Mouse (Mus musculus): ENCODE measurements around the gene Gar1. TPM values are rescaled to one million over a fixed set of nuclear protein-coding genes. Genes with fewer than 3 reads are reported as not detected.

Gene Gar1
- polyA plus RNA-seq, 1 experiment from 2014 or later, result 82.9 TPM

- H3K9ac ChIP-seq, result no peak overlapping the region
- WGBS, result 72% methylated on average over 2 of the region's 2 CpGs
- H3K4me2 ChIP-seq, result no peak overlapping the region
- no peaks in the 10 kb centered on the region for H3K27me3 ChIP-seq
- H3K9me3 ChIP-seq, result no peaks in the 10 kb centered on the region
- no peaks in the 10 kb centered on the region for H3K4me1 ChIP-seq
- ATAC-seq (ENCODE audit: borderline replicate concordance, extremely low read depth, low FRiP score, low TSS enrichment), result no peak
- H3K36me3 ChIP-seq, result no peaks in the 10 kb centered on the region
- no peak overlapping the region for H3K4me3 ChIP-seq
- no peak overlapping the region for H3K27ac ChIP-seq
Observed at GRCm38 (mm10) chr3:129799011-129799410, 32.2 kb downstream of the Gar1 start.

GRCm38 (mm10) chr3:129798551-129798950 lies 32.6 kb downstream of the Gar1 start:
- Histone ChIP-seq H3K4me3 (no peak overlapping the region), H3K27me3 (no peaks in the 10 kb centered on the region), H3K4me2 (no peak overlapping the region), H3K9me3 (no peaks in the 10 kb centered on the region), H3K27ac (no peak overlapping the region), H3K36me3 (no peaks in the 10 kb centered on the region), H3K4me1 (no peaks in the 10 kb centered on the region), H3K9ac (no peak overlapping the region)
- no peak for ATAC-seq (ENCODE audit: borderline replicate concordance, extremely low read depth, low FRiP score, low TSS enrichment)
- WGBS, result 69% methylated on average over 11 of the region's 11 CpGs

- H3K27me3 ChIP-seq, result no peaks in the 10 kb centered on the region
- WGBS, result 68% methylated on average over 5 of the region's 5 CpGs
- no peak overlapping the region for H3K4me2 ChIP-seq
- no peak overlapping the region for H3K9ac ChIP-seq
- H3K9me3 ChIP-seq, result no peaks in the 10 kb centered on the region
- no peaks in the 10 kb centered on the region for H3K4me1 ChIP-seq
- no peak overlapping the region for H3K4me3 ChIP-seq
- no peak overlapping the region for H3K27ac ChIP-seq
- no peak for ATAC-seq (ENCODE audit: borderline replicate concordance, extremely low read depth, low FRiP score, low TSS enrichment)
- no peaks in the 10 kb centered on the region for H3K36me3 ChIP-seq
Observed at GRCm38 (mm10) chr3:129797341-129797740, 33.9 kb downstream of the Gar1 start.

- WGBS, result 83% methylated on average over 5 of the region's 5 CpGs
- H3K4me3 ChIP-seq, result no peak overlapping the region
- H3K36me3 ChIP-seq, result no peaks in the 10 kb centered on the region
- no peak overlapping the region for H3K4me2 ChIP-seq
- H3K9me3 ChIP-seq, result no peaks in the 10 kb centered on the region
- no peaks in the 10 kb centered on the region for H3K4me1 ChIP-seq
- no peak overlapping the region for H3K9ac ChIP-seq
- H3K27ac ChIP-seq, result no peak overlapping the region
- no peaks in the 10 kb centered on the region for H3K27me3 ChIP-seq
- ATAC-seq (ENCODE audit: borderline replicate concordance, extremely low read depth, low FRiP score, low TSS enrichment), result no peak
Observed at GRCm38 (mm10) chr3:129793801-129794200, 37.4 kb downstream of the Gar1 start.

GRCm38 (mm10) chr3:129782746-129783145 lies 48.5 kb downstream of the Gar1 start:
- Histone ChIP-seq H3K9ac (no peak overlapping the region), H3K4me1 (no peaks in the 10 kb centered on the region), H3K27me3 (no peaks in the 10 kb centered on the region), H3K9me3 (no peaks in the 10 kb centered on the region), H3K4me3 (no peak overlapping the region), H3K36me3 (no peaks in the 10 kb centered on the region), H3K27ac (no peak overlapping the region), H3K4me2 (no peak overlapping the region)
- 84% methylated on average over 3 of the region's 3 CpGs for WGBS
- no peak for ATAC-seq (ENCODE audit: borderline replicate concordance, extremely low read depth, low FRiP score, low TSS enrichment)

GRCm38 (mm10) chr3:129781435-129781834 lies 49.8 kb downstream of the Gar1 start:
- ATAC-seq (ENCODE audit: borderline replicate concordance, extremely low read depth, low FRiP score, low TSS enrichment), result no peak
- H3K27me3 ChIP-seq, result no peaks in the 10 kb centered on the region
- no peaks in the 10 kb centered on the region for H3K4me1 ChIP-seq
- WGBS, result 62% methylated on average over 10 of the region's 10 CpGs
- H3K4me3 ChIP-seq, result no peak overlapping the region
- H3K27ac ChIP-seq, result no peak overlapping the region
- H3K36me3 ChIP-seq, result no peaks in the 10 kb centered on the region
- no peaks in the 10 kb centered on the region for H3K9me3 ChIP-seq
- no peak overlapping the region for H3K9ac ChIP-seq
- H3K4me2 ChIP-seq, result no peak overlapping the region

Other genes starting within 250 kb of the Gar1 start
- 0.96 and 1.3 TPM in 2 replicates for gene Egf, start 76.1 kb downstream of the Gar1 start, polyA plus RNA-seq (2015; fragmentation: Nextera tagmentation; extraction: Ambion mirVana)
- not detected in 2 replicates for gene Lrit3, start 27.4 kb downstream of the Gar1 start, polyA plus RNA-seq (2015; fragmentation: Nextera tagmentation; extraction: Ambion mirVana)
- 0.15 TPM in 1 of 2 replicates, not detected in the other for gene Rrh, start 8.8 kb downstream of the Gar1 start, polyA plus RNA-seq (2015; fragmentation: Nextera tagmentation; extraction: Ambion mirVana)
- gene Cfi, start 4.5 kb upstream of the Gar1 start, polyA plus RNA-seq (2015; fragmentation: Nextera tagmentation; extraction: Ambion mirVana), result 19.8 and 22.2 TPM in 2 replicates
- gene Pla2g12a, start 47.2 kb upstream of the Gar1 start, polyA plus RNA-seq (2015; fragmentation: Nextera tagmentation; extraction: Ambion mirVana), result 38.7 and 39.1 TPM in 2 replicates
- gene Casp6, start 70.0 kb upstream of the Gar1 start, polyA plus RNA-seq (2015; fragmentation: Nextera tagmentation; extraction: Ambion mirVana), result 81.2 and 87.4 TPM in 2 replicates
- gene Mcub, start 138.8 kb upstream of the Gar1 start, polyA plus RNA-seq (2015; fragmentation: Nextera tagmentation; extraction: Ambion mirVana), result 3.3 and 4.9 TPM in 2 replicates
- gene Sec24b, start 230.2 kb upstream of the Gar1 start, polyA plus RNA-seq (2015; fragmentation: Nextera tagmentation; extraction: Ambion mirVana), result 28.6 and 29.8 TPM in 2 replicates

Data from lung, embryonic 15.5 days (tissue).